Mouse (Mus musculus) liver, embryonic 12.5 days (tissue): ENCODE results near the gene Htr1a. TPM values are rescaled to one million over a fixed set of nuclear protein-coding genes. Genes with fewer than 3 reads are reported as not detected.

ENCODE experiments used
- ATAC-seq: fragments of 200-750 bp; cut with Nextera tagmentation; 2 replicates; pipeline ENCODE4 v1.8.0; 2017; ENCODE audit warnings: moderate number of reproducible peaks, mild to moderate bottlenecking, moderate library complexity
- H3K27ac ChIP-seq: fragments of 300-500 bp; sonication (generic); 2 replicates; pipeline ENCODE4 v1.5.1; 2016; ENCODE audit warnings: mild to moderate bottlenecking
- H3K27me3 ChIP-seq: fragments of 300-500 bp; sonication (generic); replicated peaks from 2 replicates; pipeline ENCODE4 v1.6.1; 2016; ENCODE audit warnings: mild to moderate bottlenecking, moderate library complexity
- H3K36me3 ChIP-seq: fragments of 300-500 bp; sonication (generic); 2 replicates; pipeline ENCODE4 v1.6.1; 2016; ENCODE audit warnings: mild to moderate bottlenecking, moderate library complexity
- H3K4me1 ChIP-seq: fragments of 300-500 bp; sonication (generic); 2 replicates; pipeline ENCODE4 v1.6.1; 2016
- H3K4me2 ChIP-seq: fragments of 300-500 bp; sonication (generic); 2 replicates; pipeline ENCODE4 v1.6.1; 2016; ENCODE audit warnings: mild to moderate bottlenecking, moderate library complexity
- H3K4me3 ChIP-seq: fragments of 300-500 bp; sonication (generic); 2 replicates; pipeline ENCODE4 v1.5.1; 2016; ENCODE audit warnings: mild to moderate bottlenecking, moderate library complexity
- H3K9ac ChIP-seq: fragments of 300-500 bp; sonication (generic); 2 replicates; pipeline ENCODE4 v1.6.1; 2016; ENCODE audit warnings: mild to moderate bottlenecking, moderate library complexity
- H3K9me3 ChIP-seq: fragments of 300-500 bp; sonication (generic); replicated peaks from 2 replicates; pipeline ENCODE4 v1.6.1; 2016; ENCODE audit warnings: mild to moderate bottlenecking, moderate library complexity
- WGBS: fragments of 180-500 bp; shearing (Covaris S2); methylation state at CpG from one replicate; pipeline ENCODE4 v1.1.7; 2016; ENCODE audit not compliant: insufficient replicate concordance; 5-methylcytosine and 5-hydroxymethylcytosine counted together
- polyA plus RNA-seq: library from polyadenylated mRNA; unstranded; fragments of >200 nt; fragmentation: Nextera tagmentation; extraction: Ambion mirVana; gene quantifications from 2 replicates; pipeline ENCODE4 v1.2.1, GENCODE M21; 2016

Htr1a gene
- not detected in 2 replicates for polyA plus RNA-seq

- no peaks in the 10 kb centered on the region for H3K9me3 ChIP-seq
- no peak within 1 kb of the TSS for H3K27ac ChIP-seq
- no peak for ATAC-seq
- no peak within 1 kb of the TSS for H3K4me3 ChIP-seq
- H3K9ac ChIP-seq: no peak within 1 kb of the TSS
- H3K4me2 ChIP-seq: no peak within 1 kb of the TSS
- whole genome bisulfite sequencing: 12% methylated on average over 8 of the region's 8 CpGs
- H3K27me3 ChIP-seq: peaks cover 43% of the 10 kb centered on the region
- H3K36me3 ChIP-seq: no peaks in the 10 kb centered on the region
- no peaks in the 10 kb centered on the region for H3K4me1 ChIP-seq
These were observed at the start of gene Htr1a for GRCm38 (mm10) chr13:105443339-105443738. Gene Htr1a (plus strand): TSS chr13:105443639.

- Histone ChIP-seq H3K27me3 (no peaks in the 10 kb centered on the region), H3K9ac (no peak overlapping the region), H3K4me3 (no peak overlapping the region), H3K9me3 (no peaks in the 10 kb centered on the region), H3K36me3 (no peaks in the 10 kb centered on the region), H3K4me1 (no peaks in the 10 kb centered on the region), H3K4me2 (no peak overlapping the region), H3K27ac (no peak overlapping the region)
- WGBS: 65% methylated on average over 10 of the region's 10 CpGs
- ATAC-seq: no peak
These were observed 31.7 kb upstream of the Htr1a start for GRCm38 (mm10) chr13:105411535-105412326.

GRCm38 (mm10) chr13:105412327-105412722 lies 31.1 kb upstream of the Htr1a start:
- no peak for ATAC-seq
- no peak overlapping the region for H3K4me2 ChIP-seq
- H3K36me3 ChIP-seq: no peaks in the 10 kb centered on the region
- H3K4me1 ChIP-seq: no peaks in the 10 kb centered on the region
- H3K9ac ChIP-seq: no peak overlapping the region
- no peaks in the 10 kb centered on the region for H3K27me3 ChIP-seq
- WGBS: 70% methylated on average over 3 of the region's 3 CpGs
- H3K4me3 ChIP-seq: no peak overlapping the region
- no peaks in the 10 kb centered on the region for H3K9me3 ChIP-seq
- H3K27ac ChIP-seq: no peak overlapping the region

GRCm38 (mm10) chr13:105433141-105433540 lies 10.3 kb upstream of the Htr1a start:
- H3K27ac ChIP-seq: no peak overlapping the region
- WGBS: 67% methylated on average over 2 of the region's 2 CpGs

GRCm38 (mm10) chr13:105433630-105434029 lies 9.8 kb upstream of the Htr1a start:
- H3K4me1 ChIP-seq: no peaks in the 10 kb centered on the region
- H3K9me3 ChIP-seq: no peaks in the 10 kb centered on the region
- no peak overlapping the region for H3K4me2 ChIP-seq
- H3K27me3 ChIP-seq: no peaks in the 10 kb centered on the region
- no peak overlapping the region for H3K4me3 ChIP-seq
- WGBS: 71% methylated on average over 1 of the region's 1 CpGs
- no peak overlapping the region for H3K9ac ChIP-seq
- no peak overlapping the region for H3K27ac ChIP-seq
- no peaks in the 10 kb centered on the region for H3K36me3 ChIP-seq
- ATAC-seq: no peak

More at GRCm38 (mm10) chr13:105433141-105433540, 10.3 kb upstream of the Htr1a start:
- no peaks in the 10 kb centered on the region for H3K36me3 ChIP-seq
- H3K4me2 ChIP-seq: no peak overlapping the region
- H3K9ac ChIP-seq: no peak overlapping the region
- no peaks in the 10 kb centered on the region for H3K27me3 ChIP-seq
- H3K4me3 ChIP-seq: no peak overlapping the region
- H3K4me1 ChIP-seq: no peaks in the 10 kb centered on the region
- ATAC-seq: no peak
- no peaks in the 10 kb centered on the region for H3K9me3 ChIP-seq

GRCm38 (mm10) chr13:105442576-105442975 lies 863 bp upstream of the Htr1a start:
- no peaks in the 10 kb centered on the region for H3K4me1 ChIP-seq
- no peaks in the 10 kb centered on the region for H3K9me3 ChIP-seq
- 4% methylated on average over 6 of the region's 6 CpGs for WGBS
- ATAC-seq: no peak
- no peak overlapping the region for H3K4me3 ChIP-seq
- no peak overlapping the region for H3K4me2 ChIP-seq
- H3K9ac ChIP-seq: no peak overlapping the region
- H3K27ac ChIP-seq: no peak overlapping the region
- H3K36me3 ChIP-seq: no peaks in the 10 kb centered on the region
- peaks cover 43% of the 10 kb centered on the region for H3K27me3 ChIP-seq

GRCm38 (mm10) chr13:105443871-105444237 lies 415 bp downstream of the Htr1a start:
- Histone ChIP-seq H3K4me1 (no peaks in the 10 kb centered on the region), H3K9me3 (no peaks in the 10 kb centered on the region), H3K36me3 (no peaks in the 10 kb centered on the region), H3K4me3 (no peak overlapping the region), H3K27me3 (peaks cover 43% of the 10 kb centered on the region), H3K4me2 (no peak overlapping the region), H3K9ac (no peak overlapping the region), H3K27ac (no peak overlapping the region)
- 2% methylated on average over 15 of the region's 15 CpGs for WGBS
- no peak for ATAC-seq

- peaks cover 43% of the 10 kb centered on the region for H3K27me3 ChIP-seq
- H3K4me1 ChIP-seq: no peaks in the 10 kb centered on the region
- WGBS: 3% methylated on average over 39 of the region's 39 CpGs
- H3K9me3 ChIP-seq: no peaks in the 10 kb centered on the region
- no peak overlapping the region for H3K9ac ChIP-seq
- ATAC-seq: no peak; the same call in 1 of the 2 replicates
- no peaks in the 10 kb centered on the region for H3K36me3 ChIP-seq
- no peak overlapping the region for H3K27ac ChIP-seq
- no peak overlapping the region for H3K4me2 ChIP-seq
- H3K4me3 ChIP-seq: no peak overlapping the region
These were observed 927 bp downstream of the Htr1a start for GRCm38 (mm10) chr13:105444238-105444894.

GRCm38 (mm10) chr13:105444895-105445281 lies 1.4 kb downstream of the Htr1a start:
- H3K4me2 ChIP-seq: no peak overlapping the region
- no peak overlapping the region for H3K27ac ChIP-seq
- WGBS: 4% methylated on average over 26 of the region's 26 CpGs
- ATAC-seq: no peak
- no peak overlapping the region for H3K9ac ChIP-seq
- no peaks in the 10 kb centered on the region for H3K36me3 ChIP-seq
- no peaks in the 10 kb centered on the region for H3K4me1 ChIP-seq
- H3K27me3 ChIP-seq: peaks cover 43% of the 10 kb centered on the region
- no peaks in the 10 kb centered on the region for H3K9me3 ChIP-seq
- H3K4me3 ChIP-seq: no peak overlapping the region

GRCm38 (mm10) chr13:105446239-105446638 lies 2.8 kb downstream of the Htr1a start:
- WGBS: 5% methylated on average over 4 of the region's 4 CpGs
- Histone ChIP-seq H3K9ac (no peak overlapping the region), H3K9me3 (no peaks in the 10 kb centered on the region), H3K36me3 (no peaks in the 10 kb centered on the region), H3K27ac (no peak overlapping the region), H3K4me1 (no peaks in the 10 kb centered on the region), H3K4me2 (no peak overlapping the region), H3K4me3 (no peak overlapping the region), H3K27me3 (peaks cover 43% of the 10 kb centered on the region)
- no peak for ATAC-seq

- Histone ChIP-seq H3K36me3 (no peaks in the 10 kb centered on the region), H3K27me3 (peaks cover 43% of the 10 kb centered on the region), H3K9me3 (no peaks in the 10 kb centered on the region), H3K4me2 (no peak overlapping the region), H3K4me1 (no peaks in the 10 kb centered on the region), H3K27ac (no peak overlapping the region), H3K4me3 (no peak overlapping the region), H3K9ac (no peak overlapping the region)
- no peak for ATAC-seq
- WGBS: 51% methylated on average over 2 of the region's 2 CpGs
These were observed 4.3 kb downstream of the Htr1a start for GRCm38 (mm10) chr13:105447695-105448094.

GRCm38 (mm10) chr13:105451536-105451935 lies 8.1 kb downstream of the Htr1a start:
- Histone ChIP-seq H3K4me2 (no peak overlapping the region), H3K9ac (no peak overlapping the region), H3K9me3 (no peaks in the 10 kb centered on the region), H3K4me1 (no peaks in the 10 kb centered on the region), H3K27me3 (peaks cover 7% of the 10 kb centered on the region), H3K36me3 (no peaks in the 10 kb centered on the region), H3K4me3 (no peak overlapping the region), H3K27ac (no peak overlapping the region)
- ATAC-seq: no peak
- whole genome bisulfite sequencing: 64% methylated on average over 3 of the region's 3 CpGs
